Mouse (Mus musculus) ES-Bruce4 (cell line): ENCODE measurements around the gene Qprt. TPM values are rescaled to one million over a fixed set of nuclear protein-coding genes. Genes with fewer than 3 reads are reported as not detected.

Experiments used
- H3K27ac ChIP-seq: 2 replicates; pipeline ENCODE4 v1.5.1; 2012; ENCODE audit warnings: low read length, inconsistent platforms; ENCODE audit not compliant: insufficient read depth
- H3K27me3 ChIP-seq: 2 replicates; pipeline ENCODE4 v1.6.1; 2012; ENCODE audit warnings: mild to moderate bottlenecking, low read length, inconsistent platforms; ENCODE audit not compliant: control insufficient read depth, poor library complexity, insufficient read depth, severe bottlenecking
- H3K36me3 ChIP-seq: 2 replicates; pipeline ENCODE4 v1.6.1; 2012; ENCODE audit warnings: inconsistent platforms, mild to moderate bottlenecking, low read length, moderate library complexity; ENCODE audit not compliant: control insufficient read depth, poor library complexity, insufficient read depth, severe bottlenecking
- H3K4me1 ChIP-seq: one replicate; pipeline ENCODE4 v1.8.1; 2011; ENCODE audit warnings: low read length; ENCODE audit not compliant: control insufficient read depth, insufficient read depth
- H3K4me3 ChIP-seq: 2 replicates; pipeline ENCODE4 v1.5.1; 2011; ENCODE audit warnings: low read depth, mild to moderate bottlenecking, low read length
- H3K9ac ChIP-seq: 2 replicates; pipeline ENCODE4 v1.6.1; 2012; ENCODE audit warnings: low read depth, mild to moderate bottlenecking, inconsistent platforms; ENCODE audit not compliant: poor library complexity, severe bottlenecking
- H3K9me3 ChIP-seq: replicated peaks from 2 replicates; pipeline ENCODE4 v1.6.1; 2012; ENCODE audit warnings: mild to moderate bottlenecking, low read length, inconsistent platforms; ENCODE audit not compliant: control insufficient read depth, poor library complexity, insufficient read depth, severe bottlenecking
- CTCF ChIP-seq: IDR thresholded peaks from one replicate; pipeline ENCODE4 v1.8.1; 2011; ENCODE audit warnings: low read depth, low read length
- EP300 ChIP-seq: IDR thresholded peaks from 2 replicates; pipeline ENCODE4 v1.6.1; 2011; ENCODE audit warnings: low read depth, low read length; ENCODE audit not compliant: insufficient read depth
- POLR2A ChIP-seq: IDR thresholded peaks from one replicate; pipeline ENCODE4 v1.8.1; 2011; ENCODE audit warnings: low read length; ENCODE audit not compliant: insufficient read depth
- polyA plus RNA-seq: library from polyadenylated mRNA; stranded (reverse); fragments of >200 nt; gene quantifications from 2 replicates; pipeline ENCODE4 v1.2.4, GENCODE M21; 2011; ENCODE audit warnings: low read depth; ENCODE audit not compliant: missing spikeins, insufficient read depth, insufficient read length

The Qprt gene
- polyA plus RNA-seq, 1 experiment: 8.6 TPM

GRCm38 (mm10) chr7:127136181-127137071 lies 14.4 kb upstream of the Qprt start:
- TF ChIP-seq CTCF (no peak), EP300 (no peak), POLR2A (no peak)
- Histone ChIP-seq H3K36me3 (no peaks in the 10 kb centered on the region), H3K9ac (no peak overlapping the region), H3K4me3 (peak overlapping the region; percentile 15; the same call in 1 of the 2 replicates), H3K27me3 (no peaks in the 10 kb centered on the region), H3K27ac (no peak overlapping the region), H3K4me1 (peaks cover 9% of the 10 kb centered on the region), H3K9me3 (no peaks in the 10 kb centered on the region)

GRCm38 (mm10) chr7:127134821-127135447 lies 12.9 kb upstream of the Qprt start:
- Histone ChIP-seq H3K9me3 (no peaks in the 10 kb centered on the region), H3K9ac (no peak overlapping the region), H3K4me3 (no peak overlapping the region), H3K36me3 (no peaks in the 10 kb centered on the region), H3K4me1 (peaks cover 7% of the 10 kb centered on the region), H3K27me3 (no peaks in the 10 kb centered on the region), H3K27ac (no peak overlapping the region)
- TF ChIP-seq POLR2A (no peak), CTCF (no peak), EP300 (no peak)

- Histone ChIP-seq H3K36me3 (no peaks in the 10 kb centered on the region), H3K27me3 (no peaks in the 10 kb centered on the region), H3K9me3 (no peaks in the 10 kb centered on the region), H3K4me3 (no peak overlapping the region), H3K4me1 (peaks cover 6% of the 10 kb centered on the region), H3K27ac (no peak overlapping the region), H3K9ac (no peak overlapping the region)
- TF ChIP-seq CTCF: no peak
- TF ChIP-seq EP300: no peak
- no peak for TF ChIP-seq POLR2A
Observed at GRCm38 (mm10) chr7:127133125-127133524, 11.1 kb upstream of the Qprt start.

GRCm38 (mm10) chr7:127129638-127130037 lies 7.6 kb upstream of the Qprt start:
- TF ChIP-seq EP300: no peak
- peak; percentile 44 for TF ChIP-seq CTCF
- TF ChIP-seq POLR2A: no peak
- Histone ChIP-seq H3K9me3 (no peaks in the 10 kb centered on the region), H3K27ac (no peak overlapping the region), H3K36me3 (no peaks in the 10 kb centered on the region), H3K4me1 (peaks cover under 1% of the 10 kb centered on the region), H3K4me3 (no peak overlapping the region), H3K27me3 (no peaks in the 10 kb centered on the region), H3K9ac (no peak overlapping the region)

GRCm38 (mm10) chr7:127121061-127121910 lies 740 bp downstream of the Qprt start:
- peak overlapping the region; percentile 12 for H3K27ac ChIP-seq
- H3K9me3 ChIP-seq: no peaks in the 10 kb centered on the region
- no peaks in the 10 kb centered on the region for H3K36me3 ChIP-seq
- H3K9ac ChIP-seq: peak overlapping the region; percentile 50
- H3K27me3 ChIP-seq: no peaks in the 10 kb centered on the region
- TF ChIP-seq EP300 (no peak), CTCF (no peak), POLR2A (no peak)
- H3K4me3 ChIP-seq: peak overlapping the region; percentile 55
- H3K4me1 ChIP-seq: peaks cover 12% of the 10 kb centered on the region
